Mouse (Mus musculus): Measurements from ENCODE around the gene Foxr1. TPM values are rescaled to one million over a fixed set of nuclear protein-coding genes. Genes with fewer than 3 reads are reported as not detected.

The Foxr1 gene
- polyA plus RNA-seq, 1 experiment from 2014 or later, result not detected

- peak; percentile 93 for DNase-seq (ENCODE audit: low spot score)
Measured at GRCm38 (mm10) chr9:44478229-44478921, 37.4 kb upstream of the Foxr1 start.

DNA sequence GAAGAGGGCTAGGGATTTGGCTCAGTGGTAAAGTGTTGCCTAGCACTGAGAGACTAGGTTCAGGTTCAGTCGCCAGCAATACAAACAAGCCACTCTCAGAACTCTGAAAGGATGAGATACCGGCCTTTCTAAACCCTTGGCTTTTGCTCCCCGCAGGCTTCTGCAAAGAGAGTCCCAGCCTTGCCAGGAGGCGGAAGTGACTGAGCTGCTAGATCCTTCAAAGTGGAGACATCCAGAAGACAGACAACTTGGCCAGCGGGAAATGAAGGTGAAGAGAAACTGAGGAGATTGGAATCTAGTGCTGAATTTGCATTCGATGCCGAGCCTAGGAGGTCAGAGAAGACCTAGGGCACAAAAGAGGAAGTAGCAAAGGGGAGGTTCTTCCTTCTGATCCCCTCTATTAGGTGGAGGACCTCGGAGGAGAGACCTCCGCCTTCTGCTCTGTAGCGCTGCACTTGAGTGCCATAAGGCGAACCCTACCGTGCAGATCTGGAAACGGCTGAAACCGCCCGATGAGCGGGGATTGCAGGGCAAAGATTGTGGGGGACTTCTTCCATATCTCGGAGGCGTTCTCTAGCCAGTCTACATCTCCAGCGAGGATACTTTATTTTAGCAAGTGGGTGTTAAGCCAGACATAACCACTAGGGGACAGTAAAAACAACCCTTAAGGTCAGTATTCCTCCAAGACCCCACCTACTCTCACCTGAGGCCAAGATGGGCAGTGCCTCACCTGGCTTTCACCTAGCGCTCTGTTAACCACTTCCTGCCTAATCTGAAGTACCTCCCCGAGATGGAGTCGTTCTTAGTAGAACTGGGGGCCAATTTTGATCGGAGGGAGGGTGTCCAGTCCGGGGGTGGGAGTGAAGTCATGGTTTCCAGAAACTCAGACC, 36.6 kb upstream of the Foxr1 start:
- H3K4me2 ChIP-seq (replicated peaks; ENCODE audit: low read depth, low read length), result peak overlapping the region; percentile 95
- no peaks in the 10 kb centered on the region for H3K9me3 ChIP-seq (ENCODE audit: low read length)
- peak overlapping the region; percentile 89 for H3K27ac ChIP-seq (ENCODE audit: low read length)
- H3K4me1 ChIP-seq (ENCODE audit: insufficient read depth, low read depth, low read length), result peaks cover 6% of the 10 kb centered on the region; the same call in 1 of the 2 replicates
- H3K27me3 ChIP-seq (replicated peaks; ENCODE audit: insufficient read depth, low read length), result no peaks in the 10 kb centered on the region
- H3K36me3 ChIP-seq (ENCODE audit: insufficient read depth, low read length), result no peaks in the 10 kb centered on the region
- H3K4me3 ChIP-seq (ENCODE audit: low read depth, low read length), result peak overlapping the region; percentile 55
- peak; percentile 36 for ATAC-seq
- WGBS, result 6% methylated on average over 24 of the region's 24 CpGs
- peak; percentile 93 for TF ChIP-seq CTCF (IDR thresholded peaks at IDR 0.05)
- no peak for TF ChIP-seq EP300 (IDR thresholded peaks at IDR 0.05)
- DNase-seq (ENCODE audit: low spot score), result peak; percentile 93
- peak overlapping the region; percentile 56 for H3K9ac ChIP-seq (replicated peaks; ENCODE audit: low read depth)

More at GRCm38 (mm10) chr9:44478229-44478921, 37.4 kb upstream of the Foxr1 start:
- peak overlapping the region; percentile 56 for H3K9ac ChIP-seq (replicated peaks; ENCODE audit: low read depth)
- peak; percentile 64 for ATAC-seq
- WGBS, result 0% methylated on average over 22 of the region's 27 CpGs
- peak overlapping the region; percentile 95 for H3K4me2 ChIP-seq (replicated peaks; ENCODE audit: low read depth, low read length)
- H3K27me3 ChIP-seq (replicated peaks; ENCODE audit: insufficient read depth, low read length), result no peaks in the 10 kb centered on the region
- TF ChIP-seq EP300 (IDR thresholded peaks at IDR 0.05) (no peak), CTCF (IDR thresholded peaks at IDR 0.05) (no peak)
- no peaks in the 10 kb centered on the region for H3K36me3 ChIP-seq (ENCODE audit: insufficient read depth, low read length)
- peak overlapping the region; percentile 55 for H3K4me3 ChIP-seq (ENCODE audit: low read depth, low read length)
- H3K27ac ChIP-seq (ENCODE audit: low read length), result peak overlapping the region; percentile 89
- peaks cover 6% of the 10 kb centered on the region; the same call in 1 of the 2 replicates for H3K4me1 ChIP-seq (ENCODE audit: insufficient read depth, low read depth, low read length)
- H3K9me3 ChIP-seq (ENCODE audit: low read length), result no peaks in the 10 kb centered on the region

DNA sequence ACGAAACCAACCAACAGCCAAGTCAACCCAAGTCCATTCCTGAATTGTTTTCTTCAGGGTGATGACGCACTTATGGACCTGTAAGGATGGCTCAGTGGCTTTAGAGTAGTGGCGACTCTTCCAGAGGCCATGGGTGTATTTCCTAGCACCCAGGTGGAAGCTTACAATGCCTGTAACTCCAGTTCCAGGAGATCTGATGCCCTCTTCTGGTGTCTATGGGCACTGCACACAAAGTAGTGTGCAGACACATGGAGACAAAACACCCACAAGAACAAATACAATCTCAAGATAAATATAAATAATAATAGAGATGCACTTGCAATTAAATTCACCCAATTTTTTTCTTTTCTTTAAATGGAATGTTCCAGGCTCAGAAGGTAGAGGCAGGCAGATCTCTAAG, 35.0 kb upstream of the Foxr1 start:
- Histone ChIP-seq H3K4me1 (ENCODE audit: insufficient read depth, low read depth, low read length) (peaks cover 6% of the 10 kb centered on the region; the same call in 1 of the 2 replicates), H3K27me3 (replicated peaks; ENCODE audit: insufficient read depth, low read length) (no peaks in the 10 kb centered on the region), H3K4me2 (replicated peaks; ENCODE audit: low read depth, low read length) (no peak overlapping the region), H3K4me3 (ENCODE audit: low read depth, low read length) (no peak overlapping the region), H3K9ac (replicated peaks; ENCODE audit: low read depth) (no peak overlapping the region), H3K9me3 (ENCODE audit: low read length) (no peaks in the 10 kb centered on the region), H3K36me3 (ENCODE audit: insufficient read depth, low read length) (no peaks in the 10 kb centered on the region), H3K27ac (ENCODE audit: low read length) (no peak overlapping the region)
- DNase-seq (ENCODE audit: low spot score), result no peak
- TF ChIP-seq CTCF (IDR thresholded peaks at IDR 0.05), result peak; percentile 53
- no peak for TF ChIP-seq EP300 (IDR thresholded peaks at IDR 0.05)
- no peak for ATAC-seq
- 96% methylated on average over 3 of the region's 3 CpGs for WGBS

DNA sequence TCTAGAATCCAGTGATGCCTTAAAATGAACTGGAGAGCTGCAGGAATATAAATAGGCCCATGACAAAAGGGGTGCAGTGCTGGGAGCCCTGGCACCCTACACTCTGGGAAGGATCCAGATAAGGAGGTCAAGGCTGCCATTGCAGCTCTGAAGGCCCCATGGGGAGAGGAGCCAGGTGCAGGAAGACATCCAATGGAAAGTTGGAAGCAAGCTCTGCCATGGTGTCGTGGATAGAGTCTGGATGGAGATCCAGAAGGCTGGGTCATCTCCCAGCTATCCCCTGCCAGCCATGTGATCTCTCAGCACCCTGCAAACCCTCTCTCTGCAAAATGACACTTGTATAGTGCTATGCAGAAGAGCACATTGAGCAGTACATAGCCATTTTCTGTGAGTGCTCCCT, 33.4 kb upstream of the Foxr1 start:
- Histone ChIP-seq H3K27ac (ENCODE audit: low read length) (no peak overlapping the region), H3K4me3 (ENCODE audit: low read depth, low read length) (no peak overlapping the region), H3K27me3 (replicated peaks; ENCODE audit: insufficient read depth, low read length) (no peaks in the 10 kb centered on the region), H3K4me1 (ENCODE audit: insufficient read depth, low read depth, low read length) (no peaks in the 10 kb centered on the region), H3K4me2 (replicated peaks; ENCODE audit: low read depth, low read length) (no peak overlapping the region), H3K9me3 (ENCODE audit: low read length) (no peaks in the 10 kb centered on the region), H3K9ac (replicated peaks; ENCODE audit: low read depth) (no peak overlapping the region), H3K36me3 (ENCODE audit: insufficient read depth, low read length) (no peaks in the 10 kb centered on the region)
- no peak for TF ChIP-seq EP300 (IDR thresholded peaks at IDR 0.05)
- TF ChIP-seq CTCF (IDR thresholded peaks at IDR 0.05), result no peak
- WGBS, result 0% methylated on average over 1 of the region's 1 CpGs
- ATAC-seq, result no peak
- DNase-seq (ENCODE audit: low spot score), result no peak

DNA sequence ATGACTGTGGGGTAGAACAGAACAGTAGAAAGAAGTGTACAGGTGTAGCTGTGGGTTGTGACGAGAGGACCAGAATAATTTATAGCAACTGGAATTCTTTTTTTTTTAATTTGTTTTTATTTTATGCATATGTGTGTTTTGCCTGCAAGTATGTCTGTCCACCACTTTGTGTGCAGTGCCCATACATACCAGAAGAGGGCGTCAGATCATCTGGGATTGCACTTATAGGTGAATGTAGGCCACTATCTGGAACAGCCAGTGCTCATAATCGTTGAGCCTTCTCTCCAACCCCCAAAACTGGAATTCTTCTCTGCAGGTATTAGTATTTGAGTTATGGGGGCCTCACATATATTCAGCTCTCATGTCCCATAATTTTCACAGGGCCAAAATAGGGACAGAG, 32.2 kb upstream of the Foxr1 start:
- ATAC-seq, result no peak
- WGBS, result 59% methylated on average over 3 of the region's 3 CpGs

GRCm38 (mm10) chr9:44468800-44469199, 27.9 kb upstream of the Foxr1 start:
- WGBS, result 43% methylated on average over 2 of the region's 2 CpGs
- no peak overlapping the region for H3K4me3 ChIP-seq (ENCODE audit: low read depth, low read length)

More for the DNA sequence above, 32.2 kb upstream of the Foxr1 start:
- DNase-seq (ENCODE audit: low spot score), result no peak
- no peak overlapping the region for H3K4me2 ChIP-seq (replicated peaks; ENCODE audit: low read depth, low read length)
- H3K27ac ChIP-seq (ENCODE audit: low read length), result no peak overlapping the region
- H3K9ac ChIP-seq (replicated peaks; ENCODE audit: low read depth), result no peak overlapping the region
- H3K4me1 ChIP-seq (ENCODE audit: insufficient read depth, low read depth, low read length), result no peaks in the 10 kb centered on the region
- no peak overlapping the region for H3K4me3 ChIP-seq (ENCODE audit: low read depth, low read length)
- TF ChIP-seq EP300 (IDR thresholded peaks at IDR 0.05) (no peak), CTCF (IDR thresholded peaks at IDR 0.05) (peak; percentile 54)
- H3K27me3 ChIP-seq (replicated peaks; ENCODE audit: insufficient read depth, low read length), result no peaks in the 10 kb centered on the region
- no peaks in the 10 kb centered on the region for H3K36me3 ChIP-seq (ENCODE audit: insufficient read depth, low read length)
- H3K9me3 ChIP-seq (ENCODE audit: low read length), result no peaks in the 10 kb centered on the region

More at GRCm38 (mm10) chr9:44468800-44469199, 27.9 kb upstream of the Foxr1 start:
- no peaks in the 10 kb centered on the region for H3K27me3 ChIP-seq (replicated peaks; ENCODE audit: insufficient read depth, low read length)
- H3K36me3 ChIP-seq (ENCODE audit: insufficient read depth, low read length), result no peaks in the 10 kb centered on the region
- ATAC-seq (no peak), DNase-seq (ENCODE audit: low spot score) (no peak)
- no peak overlapping the region for H3K9ac ChIP-seq (replicated peaks; ENCODE audit: low read depth)
- no peak overlapping the region for H3K4me2 ChIP-seq (replicated peaks; ENCODE audit: low read depth, low read length)
- TF ChIP-seq EP300 (IDR thresholded peaks at IDR 0.05) (no peak), CTCF (IDR thresholded peaks at IDR 0.05) (no peak)
- H3K9me3 ChIP-seq (ENCODE audit: low read length), result no peaks in the 10 kb centered on the region
- H3K4me1 ChIP-seq (ENCODE audit: insufficient read depth, low read depth, low read length), result no peaks in the 10 kb centered on the region
- no peak overlapping the region for H3K27ac ChIP-seq (ENCODE audit: low read length)
